Mouse (Mus musculus): Measurements from ENCODE around the gene Vmn2r83.

GRCm38 (mm10) chr10:79534426-79534825 lies 65.9 kb downstream of the Vmn2r83 start:
- no peak for TF ChIP-seq GATA1 (IDR thresholded peaks at IDR 0.05; ENCODE audit: low read length)
- no peak for TF ChIP-seq TAL1 (IDR thresholded peaks at IDR 0.05; ENCODE audit: low read length)
